Mouse (Mus musculus) neural tube, embryonic 14.5 days (tissue): Measurements from ENCODE around the gene Eif4a2. TPM values are rescaled to one million over a fixed set of nuclear protein-coding genes. Genes with fewer than 3 reads are reported as not detected.
"Not testable (repeated sequence)": the region's sequence is repeated elsewhere in the genome, so short reads cannot be mapped to it uniquely, and the experiment has no call there.

Experiments used
- ATAC-seq: fragments of 200-750 bp; cut with Nextera tagmentation; 2 replicates; pipeline ENCODE4 v1.8.0; 2017; ENCODE audit warnings: low read depth, mild to moderate bottlenecking, moderate TSS enrichment, moderate library complexity
- H3K27ac ChIP-seq: fragments of 300-500 bp; sonication (generic); 2 replicates; pipeline ENCODE4 v1.5.1; 2014; ENCODE audit warnings: low read depth, mild to moderate bottlenecking, control low read depth, low read length, moderate library complexity, mixed read lengths
- H3K27me3 ChIP-seq: fragments of 300-500 bp; sonication (generic); 2 replicates; pipeline ENCODE4 v1.6.1; 2014; ENCODE audit warnings: low read length; ENCODE audit not compliant: control insufficient read depth, insufficient read depth
- H3K36me3 ChIP-seq: fragments of 300-500 bp; sonication (generic); 2 replicates; pipeline ENCODE4 v1.6.1; 2014; ENCODE audit warnings: low read length, mixed read lengths; ENCODE audit not compliant: control insufficient read depth, insufficient read depth
- H3K4me1 ChIP-seq: fragments of 300-500 bp; sonication (generic); 2 replicates; pipeline ENCODE4 v1.6.1; 2014; ENCODE audit warnings: low read length; ENCODE audit not compliant: control insufficient read depth, insufficient read depth
- H3K4me2 ChIP-seq: fragments of 300-500 bp; sonication (generic); 2 replicates; pipeline ENCODE4 v1.6.1; 2014; ENCODE audit warnings: mild to moderate bottlenecking, low read depth, low read length, control low read depth
- H3K4me3 ChIP-seq: fragments of 300-500 bp; sonication (generic); 2 replicates; pipeline ENCODE4 v1.5.1; 2014; ENCODE audit warnings: low read depth, low read length, control low read depth, mixed read lengths
- H3K9ac ChIP-seq: fragments of 300-500 bp; sonication (generic); replicated peaks from 2 replicates; pipeline ENCODE4 v1.6.1; 2014; ENCODE audit warnings: low read depth, mild to moderate bottlenecking, control low read depth, low read length, mixed read lengths
- H3K9me3 ChIP-seq: fragments of 300-500 bp; sonication (generic); 2 replicates; pipeline ENCODE4 v1.6.1; 2016; ENCODE audit warnings: low read length; ENCODE audit not compliant: control insufficient read depth
- WGBS: fragments of 180-500 bp; shearing (Covaris S2); extraction: QIAGEN DNeasy Blood & Tissue Kit; methylation state at CpG from one replicate; pipeline ENCODE4 v1.1.7; 2014; 5-methylcytosine and 5-hydroxymethylcytosine counted together
- polyA plus RNA-seq: library from polyadenylated mRNA; unstranded; fragments of >200 nt; fragmentation: Nextera tagmentation; extraction: Ambion mirVana; gene quantifications from 2 replicates; pipeline ENCODE4 v1.2.1, GENCODE M21; 2014

The Eif4a2 gene
- polyA plus RNA-seq: 395 and 401 TPM in 2 replicates

GRCm38 (mm10) chr16:23107231-23107942, at the start of gene Eif4a2:
TSS of gene Eif4a2 (plus strand) at chr16:23107444.
- H3K27ac ChIP-seq: peak within 1 kb of the TSS; percentile 99
- peaks cover 31% of the 10 kb centered on the region for H3K36me3 ChIP-seq
- peak within 1 kb of the TSS; percentile 99 for H3K4me2 ChIP-seq
- WGBS: under 1% methylated on average over 71 of the region's 71 CpGs
- H3K9ac ChIP-seq: peak within 1 kb of the TSS; percentile 100
- peak; percentile 92 for ATAC-seq
- H3K4me1 ChIP-seq: peaks cover 14% of the 10 kb centered on the region
- no peaks in the 10 kb centered on the region for H3K9me3 ChIP-seq
- peak within 1 kb of the TSS; percentile 100 for H3K4me3 ChIP-seq
- no peaks in the 10 kb centered on the region; the same call in 1 of the 2 replicates for H3K27me3 ChIP-seq

- not testable (repeated sequence) for H3K4me3 ChIP-seq, H3K27me3 ChIP-seq, H3K4me1 ChIP-seq, H3K9ac ChIP-seq, H3K36me3 ChIP-seq, H3K27ac ChIP-seq, ATAC-seq, H3K9me3 ChIP-seq, H3K4me2 ChIP-seq
- WGBS: 78% methylated on average over 1 of the region's 1 CpGs
These were observed 49.4 kb upstream of the Eif4a2 start, which contains the start of gene Kng1 for GRCm38 (mm10) chr16:23057668-23058447. TSS of gene Kng1 (plus strand) at chr16:23057865.

DNA sequence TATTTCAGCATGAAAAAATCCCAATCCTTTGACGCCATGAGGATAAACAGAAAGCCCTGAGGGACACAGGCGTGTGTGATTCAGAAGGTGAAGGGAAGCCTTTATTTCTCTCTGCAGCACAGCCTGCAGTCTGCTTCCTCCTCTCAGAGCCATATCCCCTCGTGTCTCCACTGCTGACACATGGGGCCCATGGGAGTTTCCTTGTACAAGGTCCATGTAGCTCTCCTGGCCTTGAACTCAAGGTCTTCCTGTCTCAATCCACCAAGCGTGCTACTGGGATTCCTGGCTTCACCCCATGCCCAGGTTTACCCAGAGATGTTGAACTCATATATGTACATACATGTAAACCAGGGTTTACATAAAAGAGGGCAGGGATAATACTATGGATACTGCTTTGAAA, 47.6 kb upstream of the Eif4a2 start:
- H3K36me3 ChIP-seq, ATAC-seq, H3K27ac ChIP-seq, H3K27me3 ChIP-seq, H3K4me2 ChIP-seq, H3K4me1 ChIP-seq, H3K4me3 ChIP-seq, H3K9me3 ChIP-seq, H3K9ac ChIP-seq: not testable (repeated sequence)
- whole genome bisulfite sequencing: 67% methylated on average over 4 of the region's 4 CpGs

GRCm38 (mm10) chr16:23060781-23061325, 46.4 kb upstream of the Eif4a2 start:
- H3K9me3 ChIP-seq, H3K4me3 ChIP-seq, H3K27me3 ChIP-seq, H3K4me2 ChIP-seq, H3K9ac ChIP-seq, H3K4me1 ChIP-seq, H3K27ac ChIP-seq, ATAC-seq, H3K36me3 ChIP-seq: not testable (repeated sequence)
- 68% methylated on average over 5 of the region's 5 CpGs for WGBS

- not testable (repeated sequence) for H3K9me3 ChIP-seq, ATAC-seq, H3K4me2 ChIP-seq, H3K27me3 ChIP-seq, H3K36me3 ChIP-seq, H3K27ac ChIP-seq, H3K4me3 ChIP-seq, H3K4me1 ChIP-seq, H3K9ac ChIP-seq
- WGBS: 81% methylated on average over 6 of the region's 6 CpGs
These were observed 29.7 kb upstream of the Eif4a2 start for GRCm38 (mm10) chr16:23077516-23077915.

DNA sequence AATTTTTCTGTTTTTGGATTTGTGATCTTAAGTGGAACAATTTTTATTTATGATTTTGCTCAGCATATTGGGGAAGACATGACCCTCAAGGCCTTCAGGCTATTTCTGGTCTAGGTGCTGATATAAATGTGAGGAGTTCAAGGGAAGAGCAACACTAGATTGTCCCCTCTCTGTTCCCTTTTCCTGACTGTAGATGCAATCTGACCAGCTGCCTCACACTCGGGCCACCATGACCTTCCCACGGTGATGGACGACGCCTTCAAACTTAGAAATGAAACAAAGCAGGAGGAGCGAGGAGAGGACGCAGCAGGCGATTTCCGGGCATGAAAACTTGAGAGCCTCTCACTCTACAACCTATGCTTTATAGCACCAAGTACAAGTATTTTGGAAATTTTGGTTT, 20.1 kb upstream of the Eif4a2 start:
- not testable (repeated sequence) for H3K27me3 ChIP-seq, H3K27ac ChIP-seq, H3K4me3 ChIP-seq, ATAC-seq, H3K9ac ChIP-seq, H3K36me3 ChIP-seq, H3K9me3 ChIP-seq, H3K4me1 ChIP-seq, H3K4me2 ChIP-seq
- WGBS: 80% methylated on average over 8 of the region's 8 CpGs

DNA sequence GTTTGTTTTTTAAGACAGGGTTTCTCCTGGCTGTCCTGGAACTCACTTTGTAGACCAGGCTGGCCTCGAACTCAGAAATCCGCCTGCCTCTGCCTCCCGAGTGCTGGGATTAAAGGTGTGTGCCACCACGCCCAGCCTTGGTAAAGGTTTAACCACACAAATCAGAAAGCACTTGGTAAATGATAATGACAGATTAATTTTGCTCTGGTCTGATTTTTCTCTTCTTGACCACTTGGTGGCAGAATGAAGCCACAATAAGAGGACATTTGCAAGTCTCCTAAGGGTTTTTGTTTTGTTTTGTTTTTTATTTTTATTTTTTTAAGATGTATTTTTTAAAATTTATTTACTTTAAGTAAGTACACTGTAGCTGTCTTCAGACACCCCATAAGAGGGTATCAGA, 19.5 kb upstream of the Eif4a2 start:
- not testable (repeated sequence) for H3K4me3 ChIP-seq, H3K27ac ChIP-seq, H3K4me1 ChIP-seq, H3K4me2 ChIP-seq, H3K9me3 ChIP-seq, H3K9ac ChIP-seq, H3K27me3 ChIP-seq, ATAC-seq, H3K36me3 ChIP-seq
- WGBS: 64% methylated on average over 4 of the region's 4 CpGs

DNA sequence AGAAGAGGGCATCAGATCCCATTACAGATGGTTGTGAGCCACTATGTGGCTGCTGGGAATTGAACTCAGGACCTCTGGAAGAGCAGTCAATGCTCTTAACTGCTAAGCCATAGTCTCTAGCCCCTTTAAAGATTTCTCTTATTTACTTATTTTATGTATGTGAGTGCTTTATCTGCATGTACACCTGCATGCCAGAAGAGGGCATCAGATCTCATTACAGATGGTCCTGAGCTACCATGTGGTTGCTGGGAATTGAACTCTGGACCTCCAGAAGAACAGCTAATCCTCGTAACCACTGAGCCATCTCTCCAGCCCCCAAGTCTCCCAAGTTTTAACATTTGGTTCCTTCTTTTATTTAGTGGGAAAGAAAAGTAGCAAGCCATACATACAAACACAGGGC, 18.8 kb upstream of the Eif4a2 start:
- H3K9me3 ChIP-seq, H3K4me2 ChIP-seq, H3K4me1 ChIP-seq, ATAC-seq, H3K9ac ChIP-seq, H3K27me3 ChIP-seq, H3K4me3 ChIP-seq, H3K36me3 ChIP-seq, H3K27ac ChIP-seq: not testable (repeated sequence)
- 96% methylated on average over 1 of the region's 1 CpGs for WGBS

- H3K9me3 ChIP-seq, H3K27me3 ChIP-seq, H3K9ac ChIP-seq, H3K4me1 ChIP-seq, H3K36me3 ChIP-seq, H3K27ac ChIP-seq, H3K4me3 ChIP-seq, ATAC-seq, H3K4me2 ChIP-seq: not testable (repeated sequence)
These were observed 15.9 kb upstream of the Eif4a2 start for GRCm38 (mm10) chr16:23091345-23091744.
